Mouse (Mus musculus) heart, adult 2 months (tissue): ENCODE measurements around the gene Proser1.

Experiments
- CTCF ChIP-seq: fragments of 200-600 bp; IDR thresholded peaks from 2 replicates; pipeline ENCODE4 v1.8.1; 2022; ENCODE audit warnings: antibody characterized with exemption, mild to moderate bottlenecking, moderate library complexity
- POLR2A ChIP-seq: fragments of 200-500 bp; IDR thresholded peaks from 2 replicates; pipeline ENCODE4 v1.6.1; 2011; ENCODE audit warnings: mild to moderate bottlenecking, low read depth, low read length, control low read depth; ENCODE audit not compliant: insufficient read depth

GRCm38 (mm10) chr3:53464146-53464698 lies 756 bp downstream of the Proser1 start:
- TF ChIP-seq CTCF (no peak), POLR2A (no peak)
